Mouse (Mus musculus): ENCODE measurements around the gene Foxf2. TPM values are rescaled to one million over a fixed set of nuclear protein-coding genes. Genes with fewer than 3 reads are reported as not detected.

Foxf2 gene
- polyA plus RNA-seq, 1 experiment from 2014 or later: 3.8 TPM

DNA sequence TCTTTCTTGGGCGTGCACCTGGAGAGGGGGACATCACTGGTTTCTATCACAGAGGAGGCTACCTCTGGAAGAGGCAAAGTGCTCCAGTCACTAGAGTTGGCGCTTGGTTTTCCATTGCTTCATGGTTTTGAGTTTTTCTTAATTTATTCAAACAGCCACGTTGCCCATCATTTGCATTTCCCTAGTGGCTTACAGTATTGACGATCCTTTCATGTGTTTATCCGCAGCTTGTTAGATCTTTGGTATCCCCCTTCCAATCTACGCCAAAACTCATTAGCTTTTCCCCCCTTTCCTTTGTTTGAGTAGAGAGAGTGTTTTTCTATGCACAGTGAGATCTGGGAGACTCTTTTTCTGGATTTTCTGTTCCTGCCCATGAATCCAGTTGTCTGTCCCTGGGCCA, 39.8 kb downstream of the Foxf2 start:
- ATAC-seq: no peak
- ChIA-PET POLR2A (no interaction called here), CTCF (interaction anchor here (1.6 kb wide), 1 partner anchor 9 kb away, joined by 5 read pairs; no protein-coding TSS in a partner anchor)
- no peak for TF ChIP-seq CTCF (IDR thresholded peaks at IDR 0.05)
- in situ Hi-C loops (cut with MboI; ENCODE audit: low pct_unique_long_range_greater_than_20kb): loop anchor here (10.0 kb wide), 1 partner anchor 771 kb away; no protein-coding TSS in a partner anchor
- H3K27me3 ChIP-seq: peaks cover 51% of the 10 kb centered on the region
- no peak for DNase-seq (ENCODE audit: low read depth, low spot score)

GRCm38 (mm10) chr13:31667919-31668524, 42.4 kb downstream of the Foxf2 start:
- in situ Hi-C loops (cut with MboI; ENCODE audit: low pct_unique_long_range_greater_than_20kb): loop anchor here (10.0 kb wide), 1 partner anchor 773 kb away; no protein-coding TSS in a partner anchor
- peaks cover 41% of the 10 kb centered on the region for H3K27me3 ChIP-seq
- ATAC-seq: no peak
- CTCF ChIA-PET: no interaction called here
- no peak for DNase-seq (ENCODE audit: low read depth, low spot score)
- POLR2A ChIA-PET: no interaction called here
- TF ChIP-seq CTCF (IDR thresholded peaks at IDR 0.05): no peak

DNA sequence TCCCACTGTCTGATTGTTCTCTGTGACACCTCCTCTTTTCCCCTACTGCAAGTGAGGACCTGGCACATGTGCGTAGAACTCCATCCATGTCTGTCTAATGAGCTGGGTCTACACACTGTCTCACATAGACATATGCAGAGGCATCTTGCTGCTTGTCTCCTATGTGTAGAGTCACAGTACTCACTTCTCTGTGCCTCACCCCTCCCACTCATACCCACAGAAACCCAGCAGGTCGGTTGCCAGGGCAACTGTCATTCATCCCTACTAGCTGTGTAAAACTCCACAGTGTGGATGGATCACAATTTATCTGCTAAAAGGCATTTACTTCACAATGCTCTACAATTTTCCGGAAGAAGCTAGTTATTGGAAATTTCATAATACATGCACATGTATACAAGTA, 46.5 kb downstream of the Foxf2 start:
- POLR2A ChIA-PET: no interaction called here
- CTCF ChIA-PET: no interaction called here
- in situ Hi-C loops (cut with MboI; ENCODE audit: low pct_unique_long_range_greater_than_20kb): no loop called here
- TF ChIP-seq CTCF (IDR thresholded peaks at IDR 0.05): no peak
- DNase-seq (ENCODE audit: low read depth, low spot score) (no peak), ATAC-seq (no peak)
- H3K27me3 ChIP-seq: peaks cover 28% of the 10 kb centered on the region

Other genes starting within 250 kb of the Foxf2 start
- gene Foxq1, start 69.7 kb upstream of the Foxf2 start, polyA plus RNA-seq (2021): 2.3 TPM
- gene A530084C06Rik, start 66.5 kb upstream of the Foxf2 start, polyA plus RNA-seq (2021): not detected
- 29.1 TPM for gene Foxc1, start 180.8 kb downstream of the Foxf2 start, polyA plus RNA-seq (2021)

All from Patski (cell line).